Mouse (Mus musculus) embryonic fibroblast, embryonic 13.5 days (primary cell): ENCODE measurements around the gene Rcan2. TPM values are rescaled to one million over a fixed set of nuclear protein-coding genes. Genes with fewer than 3 reads are reported as not detected.
A peak's percentile ranks its signal among the peaks of the same experiment; 100 is the strongest.

ENCODE experiments used
- H3K27ac ChIP-seq: 2 replicates; pipeline ENCODE4 v1.5.1; 2012; ENCODE audit warnings: low read length, control low read depth, inconsistent platforms; ENCODE audit not compliant: insufficient read depth
- H3K4me1 ChIP-seq: 2 replicates; pipeline ENCODE4 v1.6.1; 2011; ENCODE audit warnings: low read length; ENCODE audit not compliant: control insufficient read depth, insufficient read depth
- H3K4me3 ChIP-seq: 2 replicates; pipeline ENCODE4 v1.5.1; 2011; ENCODE audit warnings: mild to moderate bottlenecking, control low read depth, low read length; ENCODE audit not compliant: insufficient read depth
- CTCF ChIP-seq: IDR thresholded peaks from 2 replicates; pipeline ENCODE4 v1.5.1; 2011; ENCODE audit warnings: mild to moderate bottlenecking, control low read depth, low read length, moderate library complexity, borderline replicate concordance; ENCODE audit not compliant: insufficient read depth
- POLR2A ChIP-seq: IDR thresholded peaks from 2 replicates; pipeline ENCODE4 v1.6.1; 2011; ENCODE audit warnings: low read depth, mild to moderate bottlenecking, control low read depth, low read length, moderate library complexity
- polyA plus RNA-seq: library from polyadenylated mRNA; stranded (reverse); fragments of >200 nt; gene quantifications from 2 replicates; pipeline ENCODE4 v1.2.4, GENCODE M21; 2011; ENCODE audit warnings: low read depth; ENCODE audit not compliant: missing spikeins, insufficient read length

The Rcan2 gene
- polyA plus RNA-seq, 1 experiment = 20.4 TPM

GRCm38 (mm10) chr17:44026378-44026777 is 225.2 kb downstream of the Rcan2 start:
- no peak overlapping the region for H3K4me3 ChIP-seq
- TF ChIP-seq CTCF (no peak), POLR2A (no peak)
- H3K27ac ChIP-seq = peak overlapping the region; percentile 66
- H3K4me1 ChIP-seq = peaks cover 18% of the 10 kb centered on the region

- no peak overlapping the region for H3K4me3 ChIP-seq
- H3K4me1 ChIP-seq = peaks cover 19% of the 10 kb centered on the region
- peak overlapping the region; percentile 12; the same call in 1 of the 2 replicates for H3K27ac ChIP-seq
- TF ChIP-seq CTCF (no peak), POLR2A (no peak)
Observed at GRCm38 (mm10) chr17:44026786-44027185, 225.6 kb downstream of the Rcan2 start.

- H3K4me1 ChIP-seq = peaks cover 19% of the 10 kb centered on the region
- TF ChIP-seq CTCF = no peak
- no peak for TF ChIP-seq POLR2A
- peak overlapping the region; percentile 35; the same call in 1 of the 2 replicates for H3K27ac ChIP-seq
- H3K4me3 ChIP-seq = no peak overlapping the region
Observed at GRCm38 (mm10) chr17:44027311-44027710, 226.2 kb downstream of the Rcan2 start.

GRCm38 (mm10) chr17:44029616-44030015 is 228.5 kb downstream of the Rcan2 start:
- TF ChIP-seq CTCF = no peak
- TF ChIP-seq POLR2A = no peak

GRCm38 (mm10) chr17:44030776-44031587 is 229.8 kb downstream of the Rcan2 start:
- TF ChIP-seq CTCF (no peak), POLR2A (no peak)
- H3K4me3 ChIP-seq = no peak overlapping the region

More at GRCm38 (mm10) chr17:44029616-44030015, 228.5 kb downstream of the Rcan2 start:
- Histone ChIP-seq H3K4me1 (peaks cover 19% of the 10 kb centered on the region), H3K4me3 (no peak overlapping the region), H3K27ac (peak overlapping the region; percentile 69)

GRCm38 (mm10) chr17:44035005-44035404 is 233.9 kb downstream of the Rcan2 start:
- Histone ChIP-seq H3K27ac (peak overlapping the region; percentile 93), H3K4me3 (no peak overlapping the region), H3K4me1 (peaks cover 12% of the 10 kb centered on the region)
- TF ChIP-seq POLR2A (no peak), CTCF (no peak)

More at GRCm38 (mm10) chr17:44030776-44031587, 229.8 kb downstream of the Rcan2 start:
- H3K4me1 ChIP-seq = peaks cover 19% of the 10 kb centered on the region
- H3K27ac ChIP-seq = peak overlapping the region; percentile 69

GRCm38 (mm10) chr17:44038656-44039055 is 237.5 kb downstream of the Rcan2 start:
- TF ChIP-seq POLR2A (no peak), CTCF (no peak)
- Histone ChIP-seq H3K4me1 (no peaks in the 10 kb centered on the region), H3K27ac (no peak overlapping the region), H3K4me3 (no peak overlapping the region)

GRCm38 (mm10) chr17:44040449-44040848 is 239.3 kb downstream of the Rcan2 start:
- Histone ChIP-seq H3K27ac (no peak overlapping the region), H3K4me3 (no peak overlapping the region), H3K4me1 (no peaks in the 10 kb centered on the region)
- no peak for TF ChIP-seq CTCF
- TF ChIP-seq POLR2A = no peak

- TF ChIP-seq POLR2A (no peak), CTCF (no peak)
- Histone ChIP-seq H3K4me3 (no peak overlapping the region), H3K4me1 (no peaks in the 10 kb centered on the region)
Observed at GRCm38 (mm10) chr17:44042301-44042700, 241.2 kb downstream of the Rcan2 start.

GRCm38 (mm10) chr17:44042861-44043260 is 241.7 kb downstream of the Rcan2 start:
- Histone ChIP-seq H3K27ac (no peak overlapping the region), H3K4me1 (no peaks in the 10 kb centered on the region), H3K4me3 (no peak overlapping the region)
- TF ChIP-seq CTCF (no peak), POLR2A (no peak)

More at GRCm38 (mm10) chr17:44042301-44042700, 241.2 kb downstream of the Rcan2 start:
- no peak overlapping the region for H3K27ac ChIP-seq
